Mouse (Mus musculus): ENCODE measurements around the gene Nupl1. TPM values are rescaled to one million over a fixed set of nuclear protein-coding genes. Genes with fewer than 3 reads are reported as not detected.

Nupl1 gene
- total RNA-seq, 2 experiments from 2014 or later: 0.17 TPM; not detected in 1

DNA sequence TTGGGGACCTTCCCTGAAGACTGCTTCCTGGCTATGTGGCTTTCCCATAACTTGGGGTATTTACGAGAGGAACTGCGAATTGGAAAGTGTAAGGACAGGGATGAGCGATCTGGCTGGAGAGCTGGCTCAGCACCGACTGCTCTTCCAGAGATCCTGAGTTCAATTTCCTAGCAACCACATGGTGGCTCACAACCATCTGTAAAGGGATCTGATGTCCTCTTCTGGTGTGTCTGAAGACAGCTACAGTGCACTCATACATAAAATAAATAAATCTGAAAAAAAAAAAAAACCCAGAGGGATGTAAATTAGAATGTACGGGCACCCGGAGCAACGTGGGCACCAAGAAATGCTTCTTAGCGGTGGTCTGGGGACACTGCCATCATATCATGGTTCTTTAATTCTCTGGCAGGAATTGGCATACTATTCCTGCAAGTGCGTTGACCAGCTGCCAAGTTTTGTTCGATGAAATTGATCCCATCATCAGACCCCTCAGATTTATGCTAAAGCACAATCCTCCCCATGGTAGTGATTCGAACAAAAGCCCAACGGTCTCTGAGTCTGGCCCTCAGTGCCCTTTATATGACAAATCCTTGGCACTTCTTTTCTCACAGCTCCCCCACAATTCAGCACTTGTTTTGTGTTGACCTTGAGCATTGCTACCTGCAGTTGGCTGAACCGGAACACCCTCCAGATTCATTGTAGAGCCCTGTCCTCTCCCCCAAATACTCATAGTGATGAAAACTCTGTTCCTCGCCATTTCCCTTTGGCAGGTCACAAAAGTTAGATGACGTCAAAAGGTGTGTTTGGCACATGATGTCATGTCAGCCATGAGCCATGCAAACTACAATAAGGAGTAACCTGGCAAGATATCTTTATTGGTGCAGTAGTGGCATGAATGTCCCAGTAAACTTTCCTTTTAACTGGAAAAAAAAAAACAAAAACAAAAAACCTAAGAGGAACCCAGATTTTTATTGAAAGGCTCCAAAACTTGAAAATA lies 1.1 kb upstream of the Nupl1 start:
- peak; percentile 24 to 51 for DNase-seq (ENCODE audit: extremely low spot score in 1 of 2, low spot score in 2 of 2)
- intact Hi-C loops (cut with DNase I): loop anchor here (10.0 kb wide), 1 partner anchor 442 kb away; no protein-coding TSS in a partner anchor

GRCm38 (mm10) chr14:60250879-60251278 lies 352 bp downstream of the Nupl1 start:
- intact Hi-C loops (cut with DNase I): loop anchor here (10.0 kb wide), 1 partner anchor 444 kb away; no protein-coding TSS in a partner anchor
- peak in 1 of 2 experiments; percentile 79 for DNase-seq (ENCODE audit: extremely low spot score in 1 of 2, low spot score in 2 of 2)

DNA sequence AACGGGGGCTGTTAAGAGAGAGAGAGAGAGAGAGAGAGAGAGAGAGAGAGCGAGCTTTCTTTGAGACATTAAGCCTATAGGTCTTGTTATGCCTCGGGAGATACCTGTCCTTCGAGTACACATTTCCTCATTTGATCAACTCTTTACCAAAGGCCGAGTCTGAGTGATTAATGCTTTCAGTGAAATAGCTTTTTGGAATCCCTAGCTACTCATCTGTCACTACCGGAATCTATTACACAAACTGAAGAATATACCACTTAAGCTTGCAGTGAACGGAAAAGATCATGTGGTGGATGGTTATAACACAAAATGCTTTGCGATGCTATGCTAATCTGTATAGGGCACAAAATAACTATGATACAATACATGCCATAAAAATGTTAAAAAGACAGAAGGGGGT lies 865 bp downstream of the Nupl1 start:
- no peak for DNase-seq (ENCODE audit: extremely low spot score in 1 of 2, low spot score in 2 of 2)
- intact Hi-C loops (cut with DNase I): loop anchor here (10.0 kb wide), 1 partner anchor 444 kb away; no protein-coding TSS in a partner anchor

DNA sequence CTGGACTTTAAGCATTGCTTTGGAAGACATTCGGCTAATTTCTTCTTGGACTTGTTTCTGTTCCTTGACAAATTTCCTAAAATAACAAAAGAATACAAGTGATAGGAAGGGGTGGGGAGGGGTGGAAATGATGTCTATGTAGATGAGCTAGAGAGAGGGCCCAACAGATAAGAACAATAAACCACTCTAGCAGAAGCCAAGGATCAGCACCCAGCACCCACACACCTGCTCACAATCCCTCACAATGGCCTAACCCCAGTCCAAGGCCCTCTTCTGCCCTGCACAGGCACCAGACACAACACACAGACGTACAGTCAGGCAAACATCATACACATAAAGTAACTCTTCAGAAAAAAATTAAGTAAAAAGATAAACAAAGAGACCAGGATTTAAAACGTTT lies 12.7 kb downstream of the Nupl1 start:
- no peak for DNase-seq (ENCODE audit: extremely low spot score in 1 of 2, low spot score in 2 of 2)
- intact Hi-C loops (cut with DNase I): no loop called here

GRCm38 (mm10) chr14:60219886-60220285 lies 31.3 kb downstream of the Nupl1 start:
- intact Hi-C loops (cut with DNase I): no loop called here
- peak in 1 of 2 experiments; percentile 33 for DNase-seq (ENCODE audit: extremely low spot score in 1 of 2, low spot score in 2 of 2)

- no peak for DNase-seq (ENCODE audit: extremely low spot score in 1 of 2, low spot score in 2 of 2)
Measured at GRCm38 (mm10) chr14:60217616-60218015, 33.6 kb downstream of the Nupl1 start.

GRCm38 (mm10) chr14:60216125-60216524 lies 35.1 kb downstream of the Nupl1 start:
- intact Hi-C loops (cut with DNase I): no loop called here
- DNase-seq (ENCODE audit: extremely low spot score in 1 of 2, low spot score in 2 of 2): no peak

More at GRCm38 (mm10) chr14:60217616-60218015, 33.6 kb downstream of the Nupl1 start:
- intact Hi-C loops (cut with DNase I): no loop called here

DNA sequence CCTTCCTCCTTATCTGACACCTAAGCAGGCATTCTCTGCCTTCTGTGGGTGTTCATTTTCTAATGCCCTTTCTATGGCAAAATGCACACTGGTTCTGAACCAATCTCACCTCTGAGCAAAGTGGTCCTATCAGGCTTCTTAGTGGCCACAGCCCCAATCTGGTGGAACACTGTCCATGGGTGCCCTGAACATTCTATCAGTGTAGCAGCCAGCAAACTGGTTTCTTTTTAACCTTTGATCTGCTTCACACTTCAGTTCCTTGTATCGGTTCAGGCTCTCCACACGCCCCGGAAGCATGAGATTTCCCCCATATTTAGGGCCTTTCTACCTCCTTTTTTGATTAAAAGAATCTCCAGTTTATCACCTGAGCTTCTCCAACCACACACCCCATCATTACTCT lies 36.2 kb downstream of the Nupl1 start:
- intact Hi-C loops (cut with DNase I): no loop called here

DNA sequence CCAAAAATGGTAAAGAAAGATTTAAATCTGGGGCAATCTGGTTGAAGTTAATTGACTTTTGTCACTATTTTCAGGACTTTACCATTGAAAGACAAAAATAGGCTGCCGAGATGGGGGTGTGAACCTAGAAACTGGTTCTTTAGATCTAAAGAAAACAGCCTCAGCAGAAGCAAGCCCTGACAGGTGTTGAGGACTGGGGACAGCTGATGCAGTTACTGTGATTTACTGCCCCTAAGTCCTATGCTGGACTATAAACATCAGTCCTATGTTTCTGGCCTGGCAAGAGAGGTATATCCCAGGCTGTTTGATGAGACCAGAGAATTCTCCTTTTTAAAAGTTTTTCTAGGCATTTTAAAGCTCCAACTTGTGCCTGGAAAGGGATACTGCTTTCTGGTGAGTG lies 37.2 kb downstream of the Nupl1 start:
- no peak for DNase-seq (ENCODE audit: extremely low spot score in 1 of 2, low spot score in 2 of 2)
- intact Hi-C loops (cut with DNase I): no loop called here

More for the DNA sequence above, 36.2 kb downstream of the Nupl1 start:
- DNase-seq (ENCODE audit: extremely low spot score in 1 of 2, low spot score in 2 of 2): no peak

GRCm38 (mm10) chr14:60209166-60209565 lies 42.1 kb downstream of the Nupl1 start:
- no peak for DNase-seq (ENCODE audit: extremely low spot score in 1 of 2, low spot score in 2 of 2)

DNA sequence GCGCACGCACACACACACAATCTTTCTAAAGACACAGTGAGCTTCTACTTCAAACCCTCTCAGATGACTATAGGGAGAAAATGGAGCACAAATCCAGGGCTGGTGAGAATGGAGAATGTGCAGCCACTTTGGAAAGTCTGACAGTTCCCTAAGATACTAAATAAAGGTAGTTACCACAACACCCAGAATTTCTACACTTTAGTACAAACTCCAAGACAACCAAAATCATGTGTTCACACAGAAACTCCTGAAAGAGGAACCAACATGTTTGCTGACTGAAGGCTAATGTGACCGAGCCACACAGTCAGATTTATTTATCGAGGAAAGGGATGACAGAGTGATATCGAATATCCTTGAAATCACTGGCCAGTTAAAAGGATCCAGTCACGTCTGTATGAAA lies 46.2 kb downstream of the Nupl1 start:
- intact Hi-C loops (cut with DNase I): no loop called here
- DNase-seq (ENCODE audit: extremely low spot score in 1 of 2, low spot score in 2 of 2): no peak

More at GRCm38 (mm10) chr14:60209166-60209565, 42.1 kb downstream of the Nupl1 start:
- intact Hi-C loops (cut with DNase I): no loop called here

GRCm38 (mm10) chr14:60196884-60197283 lies 54.3 kb downstream of the Nupl1 start, which contains the start of gene Atp8a2:
TSS of gene Atp8a2 (minus strand) at chr14:60197179.
- intact Hi-C loops (cut with DNase I): no loop called here

GRCm38 (mm10) chr14:60195999-60196398 lies 55.2 kb downstream of the Nupl1 start:
- no peak for DNase-seq (ENCODE audit: extremely low spot score in 1 of 2, low spot score in 2 of 2)

More at GRCm38 (mm10) chr14:60196884-60197283, 54.3 kb downstream of the Nupl1 start, which contains the start of gene Atp8a2:
- DNase-seq (ENCODE audit: extremely low spot score in 1 of 2, low spot score in 2 of 2): peak in 1 of 2 experiments; percentile 20

GRCm38 (mm10) chr14:60194606-60195005 lies 56.6 kb downstream of the Nupl1 start:
- DNase-seq (ENCODE audit: extremely low spot score in 1 of 2, low spot score in 2 of 2): no peak
- intact Hi-C loops (cut with DNase I): no loop called here

More at GRCm38 (mm10) chr14:60195999-60196398, 55.2 kb downstream of the Nupl1 start:
- intact Hi-C loops (cut with DNase I): no loop called here

- intact Hi-C loops (cut with DNase I): no loop called here
- DNase-seq (ENCODE audit: extremely low spot score in 1 of 2, low spot score in 2 of 2): no peak
Measured at GRCm38 (mm10) chr14:60189771-60190170, 61.5 kb downstream of the Nupl1 start.

- no peak for DNase-seq (ENCODE audit: extremely low spot score in 1 of 2, low spot score in 2 of 2)
- intact Hi-C loops (cut with DNase I): no loop called here
Measured at GRCm38 (mm10) chr14:60188201-60188825, 62.9 kb downstream of the Nupl1 start.

DNA sequence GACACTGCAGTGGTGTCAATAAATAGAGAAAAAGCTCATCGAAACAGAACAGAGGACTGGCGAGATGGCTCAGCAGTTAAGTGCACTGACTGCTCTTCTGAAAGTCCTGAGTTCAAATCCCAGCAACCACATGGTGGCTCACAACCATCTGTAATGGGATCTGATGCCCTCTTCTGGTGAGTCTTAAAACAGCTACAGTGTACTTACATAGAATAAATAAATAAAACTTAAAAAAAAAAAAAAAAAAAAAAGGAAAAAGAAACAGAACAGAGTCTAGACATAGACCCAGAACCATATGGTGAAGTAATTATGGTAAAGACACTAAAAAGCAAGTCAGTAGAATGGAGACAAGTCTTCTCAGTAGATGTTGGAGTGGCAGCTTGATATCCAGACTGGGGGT lies 69.9 kb downstream of the Nupl1 start:
- DNase-seq (ENCODE audit: extremely low spot score in 1 of 2, low spot score in 2 of 2): no peak
- intact Hi-C loops (cut with DNase I): no loop called here

GRCm38 (mm10) chr14:60178571-60178955 lies 72.7 kb downstream of the Nupl1 start:
- DNase-seq (ENCODE audit: extremely low spot score in 1 of 2, low spot score in 2 of 2): no peak
- intact Hi-C loops (cut with DNase I): no loop called here

Measured in left cerebral cortex, postnatal 10 days (tissue).